Mouse (Mus musculus): ENCODE measurements around the gene Dcdc2c.

DNA sequence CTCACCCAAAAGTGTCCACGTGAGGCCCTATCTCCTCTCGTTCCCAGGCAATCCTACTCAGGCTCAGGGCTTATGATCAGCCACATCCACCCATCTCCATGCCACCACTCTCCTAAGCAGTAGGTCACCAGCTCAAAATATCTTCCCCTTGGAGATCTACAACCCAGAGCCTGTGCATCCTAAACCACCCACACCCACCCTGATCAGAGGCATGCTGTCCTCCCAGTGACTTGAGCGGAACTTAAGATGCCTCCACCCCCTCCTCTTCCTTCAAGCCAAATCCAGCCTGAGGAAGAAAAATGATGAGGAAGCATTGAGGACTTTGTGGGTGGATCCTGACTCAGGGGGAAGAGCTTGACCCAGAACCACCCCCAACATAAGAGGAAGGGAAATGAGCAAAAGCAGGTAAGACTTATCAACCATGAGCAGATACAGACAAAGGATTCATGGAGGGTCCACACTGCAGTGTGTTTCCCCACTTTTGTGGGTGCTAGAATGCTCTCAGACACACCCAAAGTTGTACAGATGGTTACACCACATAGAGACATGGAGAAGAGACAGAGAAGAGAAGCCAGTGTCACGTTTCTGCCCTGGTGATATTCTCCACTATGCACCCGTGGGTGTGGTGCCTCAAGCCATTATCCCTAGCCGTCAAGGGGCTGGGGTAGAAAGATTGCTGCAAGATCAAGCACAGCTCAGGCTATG, 23.3 kb upstream of the Dcdc2c start:
- TF ChIP-seq RCOR1 (conservative IDR thresholded peaks at IDR 0.05; ENCODE audit: low read depth, low read length) (no peak), CTCF (conservative IDR thresholded peaks at IDR 0.05 in 1 of 2, IDR thresholded peaks at IDR 0.05 in 1 of 2; ENCODE audit: low read depth in 2 of 2, low read length in 2 of 2) (no peak)
